Mouse (Mus musculus): Measurements from ENCODE around the gene Shank2. TPM values are rescaled to one million over a fixed set of nuclear protein-coding genes. Genes with fewer than 3 reads are reported as not detected.

Gene Shank2
- total and polyA plus RNA-seq, 3 experiments, result not detected

- Histone ChIP-seq H3K27me3 (replicated peaks) (peaks cover 77% of the 10 kb centered on the region), H3K4me1 (ENCODE audit: control insufficient read depth in 1 of 2, insufficient read depth in 2 of 2) (no peaks in the 10 kb centered on the region), H3K79me2 (replicated peaks; ENCODE audit: control insufficient read depth, extremely low read depth, insufficient read depth, poor library complexity, severe bottlenecking) (no peaks in the 10 kb centered on the region), H3K4me2 (ENCODE audit: insufficient read depth, low read depth, poor library complexity, severe bottlenecking) (no peak overlapping the region), H3K9me3 (replicated peaks; ENCODE audit: low read length) (peaks cover 5% of the 10 kb centered on the region), H3K36me3 (replicated peaks in 1 of 2; ENCODE audit: control insufficient read depth in 1 of 2, insufficient read depth in 1 of 2, low read length in 1 of 2) (no peaks in the 10 kb centered on the region), H3K27ac (ENCODE audit: insufficient read depth, low read depth) (no peak overlapping the region), H3K4me3 (replicated peaks in 1 of 3; ENCODE audit: low read depth in 2 of 3, low read length in 2 of 3, poor library complexity in 1 of 3) (no peak overlapping the region), H3K9ac (ENCODE audit: insufficient read depth, low read depth) (no peak overlapping the region)
- dilution Hi-C loops (cut with MboI; ENCODE audit: extremely low pct_ligation_motif_present, extremely low pct_unique_long_range_greater_than_20kb, low sequenced_read_pairs), result no loop called here
- no peak for DNase-seq (ENCODE audit: extremely low read depth)
- TF ChIP-seq ZC3H11A (IDR thresholded peaks at IDR 0.05; ENCODE audit: low read depth, low read length), result no peak
- no peak for TF ChIP-seq MAX (IDR thresholded peaks at IDR 0.05; ENCODE audit: low read length)
- TF ChIP-seq HCFC1 (IDR thresholded peaks at IDR 0.05; ENCODE audit: low read depth, low read length), result no peak
- TF ChIP-seq USF1 (IDR thresholded peaks at IDR 0.05; ENCODE audit: low read depth, low read length), result no peak
- TF ChIP-seq ELF1 (IDR thresholded peaks at IDR 0.05; ENCODE audit: low read depth, low read length), result no peak
- TF ChIP-seq KAT2A (IDR thresholded peaks at IDR 0.05; ENCODE audit: insufficient replicate concordance, low read length), result no peak
- TF ChIP-seq SIN3A (IDR thresholded peaks at IDR 0.05; ENCODE audit: low read length), result no peak
- TF ChIP-seq IRF4 (IDR thresholded peaks at IDR 0.05; ENCODE audit: low read depth, low read length), result no peak
- no peak for TF ChIP-seq NELFE (IDR thresholded peaks at IDR 0.05; ENCODE audit: low read depth, low read length)
- no peak for TF ChIP-seq MEF2A (IDR thresholded peaks at IDR 0.05; ENCODE audit: borderline replicate concordance, low read depth, low read length)
- in situ Hi-C loops (cut with MboI; ENCODE audit: low pct_ligation_motif_present, low pct_unique_long_range_greater_than_20kb, low sequenced_read_pairs), result no loop called here
Observed at GRCm38 (mm10) chr7:144030796-144031195, 29.1 kb downstream of the Shank2 start.

GRCm38 (mm10) chr7:144031611-144032010, 29.9 kb downstream of the Shank2 start:
- TF ChIP-seq USF2 (conservative IDR thresholded peaks at IDR 0.05; ENCODE audit: low read depth, low read length), result no peak
- dilution Hi-C loops (cut with MboI; ENCODE audit: extremely low pct_ligation_motif_present, extremely low pct_unique_long_range_greater_than_20kb, low sequenced_read_pairs), result no loop called here

GRCm38 (mm10) chr7:144037541-144037940, 35.8 kb downstream of the Shank2 start:
- no peaks in the 10 kb centered on the region for H3K36me3 ChIP-seq (replicated peaks in 1 of 2; ENCODE audit: control insufficient read depth in 1 of 2, insufficient read depth in 1 of 2, low read length in 1 of 2)
- TF ChIP-seq E2F4 (IDR thresholded peaks at IDR 0.05; ENCODE audit: insufficient replicate concordance, low read depth, low read length) (no peak), SMC3 (IDR thresholded peaks at IDR 0.05; ENCODE audit: low read depth, low read length) (no peak), ZNF384 (IDR thresholded peaks at IDR 0.05; ENCODE audit: low read depth, low read length) (no peak), ZMIZ1 (IDR thresholded peaks at IDR 0.05; ENCODE audit: low read depth, low read length) (no peak), RAD21 (IDR thresholded peaks at IDR 0.05; ENCODE audit: low read depth, low read length) (no peak), JUN (IDR thresholded peaks at IDR 0.05; ENCODE audit: insufficient read depth, low read depth, low read length) (no peak), NELFE (IDR thresholded peaks at IDR 0.05; ENCODE audit: low read depth, low read length) (no peak), SIN3A (IDR thresholded peaks at IDR 0.05; ENCODE audit: low read length) (no peak)
- H3K27me3 ChIP-seq (replicated peaks), result peaks cover 80% of the 10 kb centered on the region
- in situ Hi-C loops (cut with MboI; ENCODE audit: low pct_ligation_motif_present, low pct_unique_long_range_greater_than_20kb, low sequenced_read_pairs) (no loop called here), dilution Hi-C loops (cut with MboI; ENCODE audit: extremely low pct_ligation_motif_present, extremely low pct_unique_long_range_greater_than_20kb, low sequenced_read_pairs) (no loop called here)
- no peaks in the 10 kb centered on the region for H3K79me2 ChIP-seq (replicated peaks; ENCODE audit: control insufficient read depth, extremely low read depth, insufficient read depth, poor library complexity, severe bottlenecking)
- H3K4me1 ChIP-seq (ENCODE audit: control insufficient read depth in 1 of 2, insufficient read depth in 2 of 2), result no peaks in the 10 kb centered on the region
- H3K9ac ChIP-seq (ENCODE audit: insufficient read depth, low read depth), result no peak overlapping the region
- no peak overlapping the region for H3K27ac ChIP-seq (ENCODE audit: insufficient read depth, low read depth)
- H3K9me3 ChIP-seq (replicated peaks; ENCODE audit: low read length), result no peaks in the 10 kb centered on the region
- no peak overlapping the region for H3K4me3 ChIP-seq (replicated peaks in 1 of 3; ENCODE audit: low read depth in 2 of 3, low read length in 2 of 3, poor library complexity in 1 of 3)
- H3K4me2 ChIP-seq (ENCODE audit: insufficient read depth, low read depth, poor library complexity, severe bottlenecking), result no peak overlapping the region
- DNase-seq (ENCODE audit: extremely low read depth), result no peak

More at GRCm38 (mm10) chr7:144031611-144032010, 29.9 kb downstream of the Shank2 start:
- Histone ChIP-seq H3K9ac (ENCODE audit: insufficient read depth, low read depth) (no peak overlapping the region), H3K4me1 (ENCODE audit: control insufficient read depth in 1 of 2, insufficient read depth in 2 of 2) (no peaks in the 10 kb centered on the region), H3K27ac (ENCODE audit: insufficient read depth, low read depth) (no peak overlapping the region), H3K4me2 (ENCODE audit: insufficient read depth, low read depth, poor library complexity, severe bottlenecking) (no peak overlapping the region), H3K79me2 (replicated peaks; ENCODE audit: control insufficient read depth, extremely low read depth, insufficient read depth, poor library complexity, severe bottlenecking) (no peaks in the 10 kb centered on the region), H3K27me3 (replicated peaks) (peaks cover 80% of the 10 kb centered on the region), H3K4me3 (replicated peaks in 1 of 3; ENCODE audit: low read depth in 2 of 3, low read length in 2 of 3, poor library complexity in 1 of 3) (no peak overlapping the region), H3K9me3 (replicated peaks; ENCODE audit: low read length) (peaks cover under 1% of the 10 kb centered on the region), H3K36me3 (replicated peaks in 1 of 2; ENCODE audit: control insufficient read depth in 1 of 2, insufficient read depth in 1 of 2, low read length in 1 of 2) (no peaks in the 10 kb centered on the region)
- in situ Hi-C loops (cut with MboI; ENCODE audit: low pct_ligation_motif_present, low pct_unique_long_range_greater_than_20kb, low sequenced_read_pairs), result no loop called here
- no peak for DNase-seq (ENCODE audit: extremely low read depth)
